Mouse (Mus musculus): ENCODE results near the gene Cd37.

Gene Cd37

DNA sequence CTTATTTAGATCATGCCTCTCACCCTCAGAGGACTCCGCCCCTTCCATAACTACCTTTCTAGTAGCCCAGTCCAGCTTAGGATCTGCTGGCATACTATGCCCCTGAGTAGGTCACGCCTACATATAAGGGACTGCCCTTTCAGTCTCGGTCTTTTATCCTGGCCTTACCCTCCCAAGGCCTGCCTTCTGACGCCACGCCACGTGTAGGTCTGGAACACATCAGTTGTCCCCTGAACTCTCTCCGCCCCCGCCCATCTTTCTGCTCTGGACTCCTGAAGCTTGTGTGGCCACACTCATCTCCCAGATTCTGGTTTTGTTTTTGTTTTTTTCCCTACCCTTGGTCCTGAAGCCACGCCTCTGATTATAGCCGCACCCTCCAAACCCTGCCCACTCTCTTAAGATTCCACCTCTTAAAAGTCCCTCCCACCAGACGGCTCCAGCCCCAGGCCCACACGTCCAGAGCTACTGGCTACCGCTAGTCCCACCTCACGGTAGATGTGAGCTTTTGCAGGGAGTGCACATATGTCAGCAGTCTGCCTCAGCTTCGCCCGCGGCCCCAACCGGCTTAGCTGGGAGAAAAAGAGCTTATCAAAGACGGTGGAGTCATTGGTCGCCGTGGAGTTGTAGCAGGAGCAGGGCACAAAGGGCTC, 3.9 kb downstream of the Cd37 start:
- no peak for DNase-seq (ENCODE audit: low read depth, low spot score)

DNA sequence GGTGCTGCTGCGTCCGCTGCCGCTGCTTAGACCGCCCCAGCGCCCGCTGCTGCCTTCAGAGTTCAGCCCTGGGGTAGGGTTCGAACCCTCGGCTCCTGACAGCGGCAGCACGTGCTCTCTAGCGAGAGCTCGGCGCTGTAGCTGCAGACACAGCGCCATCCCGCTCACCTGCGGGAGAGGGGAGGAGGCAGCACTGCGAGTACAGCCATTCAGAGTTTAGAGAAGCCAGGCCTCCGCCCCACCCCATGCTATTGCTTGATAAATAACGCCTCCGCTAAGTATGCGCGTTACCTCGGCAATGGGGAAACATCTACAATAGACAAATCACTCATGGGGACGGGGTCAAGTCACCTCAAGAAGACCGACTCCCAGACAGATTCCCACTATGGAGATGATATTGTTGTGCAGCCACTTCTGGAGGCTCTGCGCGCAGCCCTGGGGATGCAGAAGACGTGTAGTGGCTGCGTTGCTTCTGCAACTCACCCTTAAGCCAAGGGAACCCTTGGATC, 4.5 kb downstream of the Cd37 start:
- DNase-seq (ENCODE audit: low read depth, low spot score) = no peak

DNA sequence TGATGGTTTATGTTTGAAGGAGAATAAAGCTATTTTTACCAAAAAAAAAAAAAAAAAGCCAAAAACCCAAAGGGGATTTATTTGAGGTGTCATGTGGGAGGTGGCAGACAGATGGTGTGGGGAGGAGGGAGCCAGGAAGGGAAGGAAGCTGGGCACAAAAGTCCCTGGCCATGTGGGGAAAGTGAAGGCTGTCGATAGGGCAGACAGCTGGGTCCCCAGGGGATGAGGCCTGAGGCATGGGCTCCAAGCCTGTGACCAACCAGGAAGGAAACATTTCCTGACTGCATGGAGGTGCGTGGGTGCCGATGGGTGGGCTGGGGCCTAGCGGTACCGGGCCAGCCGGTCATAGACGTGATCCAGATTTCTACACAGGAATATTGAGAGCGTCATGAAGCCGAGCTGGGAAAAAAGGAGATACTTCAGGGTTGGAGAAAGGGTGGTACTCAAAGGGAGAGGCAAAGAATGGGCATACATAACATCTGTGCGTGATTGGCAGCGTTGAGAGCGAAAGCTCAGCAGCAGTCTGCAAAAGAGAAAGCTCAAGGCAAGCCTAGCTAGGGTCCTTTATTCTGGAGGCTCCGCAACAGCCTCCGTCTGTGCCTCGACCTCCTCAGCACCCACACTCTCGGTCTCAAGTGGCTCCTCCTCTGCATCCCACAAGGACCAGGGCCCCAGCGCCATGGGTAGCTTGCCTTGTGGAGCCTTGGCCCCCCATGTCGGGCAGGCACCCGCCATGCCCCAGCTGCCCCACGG, 5.2 kb downstream of the Cd37 start:
- no peak for DNase-seq (ENCODE audit: low read depth, low spot score)

DNA sequence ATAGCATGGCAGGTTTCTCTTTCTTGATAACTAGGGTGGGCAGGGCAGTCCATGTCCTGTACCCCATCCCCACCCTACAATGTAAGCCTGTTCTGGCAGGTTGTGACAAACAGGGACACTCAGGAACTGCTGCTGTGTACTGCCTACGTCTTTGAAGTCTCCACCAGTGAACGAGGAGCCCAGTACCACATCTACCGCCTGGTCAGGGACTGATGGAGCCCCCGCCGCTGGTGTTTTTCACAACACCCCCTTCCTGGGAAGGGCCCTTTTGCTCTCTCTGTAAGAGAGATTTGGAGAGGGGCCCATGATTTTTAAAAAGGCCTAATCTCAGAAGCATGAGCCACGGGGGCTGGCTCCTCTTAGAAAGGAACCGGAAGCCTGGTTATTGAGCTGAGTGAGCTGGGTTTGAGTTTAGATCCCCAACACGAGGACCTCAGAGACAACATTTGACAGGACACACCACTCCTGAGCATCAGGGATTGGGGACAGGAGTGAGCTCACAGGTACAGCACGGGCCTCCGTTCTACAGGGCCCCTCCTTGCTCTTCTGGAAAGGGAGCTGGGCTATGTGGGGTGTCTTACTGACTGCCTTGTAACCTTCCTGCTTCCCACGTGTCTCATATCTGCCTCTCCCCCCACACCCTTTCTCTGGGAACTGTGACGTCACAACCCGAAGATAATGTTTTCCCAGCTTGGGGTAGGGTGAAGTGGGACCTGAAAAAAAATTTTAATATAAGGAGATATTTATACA, 6.0 kb downstream of the Cd37 start:
- DNase-seq (ENCODE audit: low read depth, low spot score) = no peak

DNA sequence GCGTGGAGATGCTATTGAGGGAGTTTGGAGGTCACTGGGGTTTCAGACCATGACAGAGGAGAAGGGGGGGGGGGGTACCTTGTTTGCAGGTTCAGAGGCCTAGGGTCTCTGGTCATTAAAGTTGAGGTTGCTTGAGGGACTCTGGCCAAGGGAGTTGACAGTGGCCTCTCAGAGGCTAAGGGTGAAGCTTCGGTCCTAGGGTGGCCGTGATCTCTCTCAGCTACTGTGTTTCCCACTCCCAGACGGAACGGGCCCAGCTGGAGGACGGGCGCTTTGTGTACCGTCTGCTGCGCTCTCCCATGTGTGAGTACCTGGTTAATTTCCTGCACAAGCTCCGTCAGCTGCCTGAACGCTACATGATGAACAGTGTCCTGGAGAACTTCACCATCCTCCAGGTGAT, 7.0 kb downstream of the Cd37 start:
- DNase-seq (ENCODE audit: low read depth, low spot score) = no peak

DNA sequence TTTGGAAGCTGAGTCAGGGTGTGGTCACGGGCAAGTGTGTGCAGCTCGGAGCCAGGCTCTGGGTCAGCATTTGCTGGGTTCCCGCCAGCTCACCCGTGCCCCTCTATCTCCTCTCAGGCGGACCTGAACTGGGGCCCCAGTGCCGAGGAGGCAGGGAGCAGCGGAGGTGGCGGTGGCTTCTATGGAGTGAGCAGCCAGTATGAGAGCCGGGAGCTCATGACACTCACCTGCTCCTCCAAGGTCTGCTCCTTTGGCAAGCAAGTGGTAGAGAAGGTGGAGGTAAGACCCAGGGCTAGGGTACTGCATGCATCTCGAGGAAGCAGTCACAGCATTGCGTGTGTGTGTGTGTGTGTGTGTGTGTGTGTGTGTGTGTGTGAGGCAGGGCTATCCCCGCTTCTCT, 7.7 kb downstream of the Cd37 start:
- DNase-seq (ENCODE audit: low read depth, low spot score) = no peak

DNA sequence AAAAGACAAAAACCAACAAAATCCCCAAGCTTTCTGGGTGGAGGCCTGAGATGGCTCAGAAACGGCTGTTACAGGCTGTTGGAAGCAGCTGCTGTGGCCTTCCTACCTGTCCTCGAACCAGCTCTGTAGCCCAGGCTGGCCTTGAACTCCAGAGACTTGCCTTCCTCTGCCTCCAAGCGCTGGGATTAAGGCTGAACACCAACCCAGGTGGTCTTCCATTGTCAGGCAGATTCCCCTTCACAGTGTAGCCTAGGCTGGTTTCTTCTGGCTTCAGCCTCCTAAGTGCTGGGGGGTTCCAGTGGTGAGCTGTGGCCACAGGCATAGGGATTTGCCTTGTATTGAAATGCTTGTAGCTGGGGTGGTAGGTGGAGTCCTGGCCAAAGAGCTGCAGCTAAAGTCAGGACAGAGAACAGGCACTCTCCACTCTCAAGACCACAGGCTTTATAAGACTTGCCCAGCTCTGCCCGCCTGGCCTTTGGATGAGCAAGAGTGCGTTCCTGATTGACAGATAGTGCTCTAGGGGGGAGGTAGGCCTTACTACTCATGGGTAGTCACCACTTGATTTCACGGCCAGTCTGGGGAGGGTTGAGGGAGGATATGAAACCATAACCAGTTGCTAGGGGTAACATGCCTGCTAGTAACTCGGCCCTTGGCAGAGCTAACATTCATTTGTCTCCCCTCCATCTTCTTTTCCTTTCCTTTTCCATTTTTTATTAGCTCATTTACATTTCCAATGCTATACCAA, 9.3 kb downstream of the Cd37 start:
- DNase-seq (ENCODE audit: low read depth, low spot score) = no peak

DNA sequence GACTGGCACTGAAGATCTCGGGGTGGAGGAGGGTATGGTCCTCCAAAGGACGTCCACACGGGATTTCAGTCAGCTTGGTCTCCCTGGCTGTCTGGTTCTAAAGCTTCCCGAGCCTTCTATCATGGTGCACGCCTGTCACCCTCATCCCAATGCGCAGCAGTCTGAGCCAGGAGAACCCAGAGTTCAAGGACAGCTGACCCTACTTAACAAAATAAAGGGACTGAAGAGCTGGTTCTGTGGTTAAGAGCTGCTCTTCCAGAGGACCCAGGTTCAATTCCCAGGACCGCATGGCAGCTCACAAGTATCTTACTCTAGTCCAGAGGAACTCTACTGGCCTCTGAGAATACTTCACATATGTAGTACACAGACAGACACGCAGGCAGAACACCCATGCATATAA, 9.9 kb downstream of the Cd37 start:
- no peak for DNase-seq (ENCODE audit: low read depth, low spot score)

DNA sequence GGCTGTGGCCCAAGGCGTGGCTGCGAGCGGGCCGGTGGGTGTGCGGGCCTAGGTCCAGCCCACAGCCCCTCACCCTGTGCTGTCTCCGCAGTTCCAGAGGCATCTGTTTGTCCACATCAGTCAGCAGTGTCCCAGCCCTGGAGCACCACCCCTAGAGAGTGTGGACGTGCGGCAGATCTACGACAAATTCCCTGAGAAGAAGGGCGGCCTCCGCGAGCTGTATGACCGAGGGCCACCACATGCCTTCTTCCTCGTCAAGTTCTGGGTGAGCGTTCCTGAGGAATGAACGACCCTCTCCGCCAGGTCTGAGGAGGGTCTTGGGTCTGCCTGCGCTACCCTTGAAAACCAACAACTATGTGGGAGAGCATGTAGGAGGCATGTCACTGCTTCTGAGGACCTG, 10.4 kb downstream of the Cd37 start:
- no peak for DNase-seq (ENCODE audit: low read depth, low spot score)

DNA sequence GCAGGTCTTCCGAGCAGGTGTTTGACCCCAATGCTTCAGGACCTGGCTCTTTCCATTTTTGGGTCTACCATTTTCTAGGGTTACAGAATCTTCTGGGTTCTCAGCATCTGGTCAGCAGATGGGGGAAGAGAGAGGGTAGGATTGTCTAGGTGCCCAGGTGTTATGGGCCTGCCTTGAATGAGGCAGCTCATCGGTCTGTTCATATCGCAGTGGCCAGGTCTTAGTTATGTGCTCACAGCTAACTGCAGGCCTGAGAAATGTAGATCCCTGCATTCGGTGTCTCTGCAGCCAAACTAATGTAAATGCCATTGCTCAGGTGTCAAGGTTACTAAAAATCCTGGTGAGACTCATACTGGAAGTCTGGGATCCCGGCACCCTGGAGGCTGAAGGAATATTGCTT, 12.5 kb downstream of the Cd37 start:
- DNase-seq (ENCODE audit: low read depth, low spot score) = no peak

DNA sequence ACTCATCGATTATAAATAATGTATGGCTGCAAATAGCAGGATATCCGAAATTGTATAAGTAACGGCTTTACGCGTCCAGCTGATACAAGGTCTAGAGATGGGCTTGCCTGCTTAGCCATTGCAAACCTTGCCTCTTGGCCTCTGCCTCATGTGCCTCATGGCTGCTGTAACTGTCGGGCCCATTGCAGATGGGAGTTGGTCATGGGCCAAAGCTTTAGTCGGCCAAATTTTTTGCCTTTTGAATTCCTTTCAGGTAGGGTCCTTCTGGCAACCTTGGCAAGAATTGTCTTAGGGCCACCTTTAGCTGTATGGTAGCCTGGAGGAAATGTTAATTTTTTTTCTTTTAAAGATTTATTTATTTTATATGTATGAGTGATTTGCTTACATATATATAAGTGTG, 14.1 kb downstream of the Cd37 start:
- no peak for DNase-seq (ENCODE audit: low read depth, low spot score)

DNA sequence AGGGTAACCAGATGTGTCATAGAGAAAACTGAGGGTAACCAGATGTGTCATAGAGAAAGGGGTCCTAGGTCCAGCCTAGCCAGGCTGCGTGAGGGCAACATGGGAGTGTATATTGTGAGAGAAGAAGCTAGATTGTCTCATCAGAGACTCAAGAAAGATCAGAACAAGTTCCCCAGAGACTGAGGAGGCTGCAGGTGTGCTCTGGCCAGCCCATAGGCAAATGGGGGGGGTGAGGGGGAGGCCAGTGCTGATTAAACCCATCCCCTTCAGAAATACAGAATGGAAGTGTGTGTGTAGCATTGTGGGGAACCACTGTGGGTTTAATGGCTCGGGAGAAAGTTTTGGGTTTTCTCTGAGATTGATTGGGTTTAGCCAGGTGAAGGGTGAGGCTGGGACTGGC, 17.2 kb downstream of the Cd37 start:
- DNase-seq (ENCODE audit: low read depth, low spot score) = no peak

DNA sequence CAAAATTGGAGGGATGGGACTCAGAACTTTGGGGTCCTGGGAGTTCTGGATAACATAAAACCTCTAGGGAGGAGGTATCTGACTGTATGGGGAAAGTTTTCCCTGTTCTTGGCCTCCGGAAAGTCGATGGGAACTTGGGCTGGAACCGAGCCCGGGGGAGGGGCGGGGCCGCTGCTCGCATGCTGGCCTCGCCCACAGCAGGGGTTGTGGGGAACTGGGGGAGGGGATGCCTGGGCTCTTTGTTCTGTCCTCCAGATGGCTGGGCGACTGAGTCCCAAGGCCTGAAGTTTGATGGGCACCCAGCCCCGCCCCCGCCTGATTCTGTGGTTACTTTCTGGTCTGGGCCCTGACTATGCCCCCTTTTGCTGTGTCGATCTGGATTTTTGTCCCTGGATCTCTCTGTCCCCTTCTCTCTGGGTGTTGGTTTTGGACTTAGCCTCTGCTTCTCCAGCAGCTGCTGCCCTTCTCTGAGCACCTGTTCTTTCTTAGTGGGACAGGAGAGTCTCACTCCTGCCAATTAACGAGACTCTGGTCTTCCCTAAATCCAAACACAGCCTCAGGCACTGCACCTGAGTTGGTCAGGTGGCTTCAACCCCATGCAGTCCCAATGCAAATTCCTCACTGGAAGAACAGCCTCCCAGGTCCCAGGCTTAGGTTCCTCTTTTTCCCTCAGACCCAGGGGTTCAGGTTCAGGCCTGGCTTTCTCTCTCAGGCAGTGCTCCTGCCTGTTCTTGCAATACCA, 22.3 kb downstream of the Cd37 start:
- peak; percentile 73 for DNase-seq (ENCODE audit: low read depth, low spot score)

DNA sequence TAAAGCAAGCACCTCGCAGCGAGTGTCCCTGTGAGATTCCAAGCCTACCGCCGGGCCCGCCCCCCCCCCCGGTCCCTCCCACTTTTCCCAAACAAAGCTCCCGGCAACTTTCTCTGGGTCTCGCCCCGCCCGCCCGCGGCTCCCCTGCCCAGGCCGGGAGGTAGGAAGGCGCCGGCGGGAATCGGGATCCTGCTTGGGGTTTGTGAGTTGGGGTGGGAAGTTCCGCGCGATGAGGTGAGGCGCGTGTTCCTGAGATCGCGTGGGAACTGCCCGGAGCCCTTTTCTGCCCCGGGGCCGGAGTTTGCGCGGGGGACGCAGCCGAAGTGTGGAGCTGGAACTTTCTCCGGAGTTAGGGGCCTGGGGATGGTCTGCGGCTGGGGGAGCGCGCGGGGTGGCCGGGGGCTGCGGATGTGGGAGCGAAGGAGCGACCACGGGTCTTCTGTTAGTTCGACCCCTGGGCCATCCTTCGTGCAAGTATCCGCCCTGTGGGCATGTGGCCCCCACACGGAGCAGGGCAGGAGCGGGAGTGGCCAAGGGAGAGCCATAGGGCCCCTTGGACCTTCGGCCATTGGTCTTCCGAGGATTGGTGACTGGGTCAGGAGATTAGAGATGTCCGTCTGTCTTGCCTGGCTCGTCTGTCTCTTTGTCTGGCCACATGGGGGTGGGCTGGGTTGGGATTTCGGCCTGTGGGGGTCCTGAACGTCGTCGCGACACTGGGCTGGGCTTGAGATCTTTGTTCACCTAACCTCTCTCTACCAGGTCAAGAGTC, 23.1 kb downstream of the Cd37 start, which contains the start of gene Tead2:
Gene Tead2 (plus strand): TSS at position 81 of the 769 bp plus-strand sequence.
- DNase-seq (ENCODE audit: low read depth, low spot score) = peak; percentile 70

DNA sequence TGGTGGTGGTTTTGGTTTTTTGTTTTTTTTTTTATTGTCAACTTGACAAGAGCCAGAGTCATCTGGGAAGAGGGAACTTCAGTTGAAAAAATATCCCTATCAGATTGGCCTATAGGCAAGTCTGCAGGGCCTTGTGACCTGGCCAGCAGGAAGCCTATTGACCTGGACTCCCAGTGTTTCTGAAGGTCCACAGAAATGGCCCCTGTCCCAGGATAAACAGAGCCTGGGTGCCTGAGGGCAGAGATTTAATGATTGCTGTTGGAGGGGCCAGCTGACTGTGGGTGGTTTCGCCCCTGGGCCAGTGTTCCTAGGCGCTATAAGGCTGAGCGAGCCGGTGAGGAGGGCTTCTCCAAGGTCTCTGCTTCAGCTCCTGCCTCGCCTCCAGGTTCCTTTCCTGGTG, 25.2 kb downstream of the Cd37 start:
- DNase-seq (ENCODE audit: low read depth, low spot score) = no peak

DNA sequence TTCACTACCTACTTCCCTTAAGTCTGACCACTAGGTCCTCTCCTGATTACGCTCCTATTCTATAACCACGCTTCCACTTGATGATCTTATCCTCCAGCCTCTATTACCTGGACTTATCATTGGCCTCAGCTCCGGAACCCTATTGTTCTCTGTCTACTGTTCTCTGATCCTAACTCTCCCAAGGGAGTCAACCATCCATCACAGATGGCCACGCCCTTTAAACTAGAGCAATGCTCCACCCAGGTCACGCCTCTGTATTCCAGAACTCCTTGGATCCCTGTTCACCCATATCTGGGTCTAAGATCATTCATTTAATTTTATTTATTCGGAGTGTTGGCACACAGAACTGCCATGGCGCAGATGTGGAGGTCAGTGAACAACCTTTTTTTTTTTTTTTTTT, 26.6 kb downstream of the Cd37 start:
- no peak for DNase-seq (ENCODE audit: low read depth, low spot score)

DNA sequence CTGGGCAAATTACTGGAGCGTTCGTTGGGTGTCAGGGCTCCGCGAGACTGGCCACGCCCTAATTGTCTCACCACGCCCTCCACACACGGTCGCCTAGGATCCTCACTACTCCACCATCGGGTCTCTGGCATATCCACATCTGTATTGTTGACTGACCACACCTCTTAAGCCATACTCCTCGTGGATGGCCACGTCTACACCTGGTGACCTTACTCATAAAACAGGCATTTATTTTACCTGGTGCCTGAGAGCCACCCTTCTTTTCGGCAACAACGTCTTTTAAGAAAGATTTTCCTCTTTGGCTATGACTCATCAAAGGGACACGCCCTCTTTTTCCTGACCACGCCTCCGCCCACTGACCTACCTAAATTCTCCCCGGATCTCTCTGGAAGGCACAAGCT, 27.1 kb downstream of the Cd37 start, which contains the start of gene Dkkl1:
Gene Dkkl1 (minus strand): TSS at position 297 of the 401 bp plus-strand sequence.
- DNase-seq (ENCODE audit: low read depth, low spot score) = peak; percentile 16

DNA sequence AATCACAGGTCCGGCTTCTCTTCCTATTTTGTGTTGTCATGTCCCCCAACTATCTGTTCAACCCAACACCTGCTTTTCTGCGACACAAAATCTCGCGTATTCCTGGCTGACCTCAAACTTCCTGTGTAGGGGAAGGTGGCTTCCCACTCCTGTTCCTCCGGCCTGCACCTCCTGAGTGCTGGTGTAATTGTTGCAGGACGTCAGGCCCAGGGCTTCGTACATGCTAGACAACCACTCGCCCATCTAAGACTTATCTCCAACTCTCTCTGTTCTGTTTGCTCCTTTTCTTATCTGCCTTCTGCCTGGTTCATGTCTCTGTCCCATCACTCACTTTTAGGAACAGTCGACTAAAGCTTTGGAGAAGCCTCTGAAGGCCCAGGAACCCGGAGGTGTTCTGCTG, 27.8 kb downstream of the Cd37 start:
- no peak for DNase-seq (ENCODE audit: low read depth, low spot score)

DNA sequence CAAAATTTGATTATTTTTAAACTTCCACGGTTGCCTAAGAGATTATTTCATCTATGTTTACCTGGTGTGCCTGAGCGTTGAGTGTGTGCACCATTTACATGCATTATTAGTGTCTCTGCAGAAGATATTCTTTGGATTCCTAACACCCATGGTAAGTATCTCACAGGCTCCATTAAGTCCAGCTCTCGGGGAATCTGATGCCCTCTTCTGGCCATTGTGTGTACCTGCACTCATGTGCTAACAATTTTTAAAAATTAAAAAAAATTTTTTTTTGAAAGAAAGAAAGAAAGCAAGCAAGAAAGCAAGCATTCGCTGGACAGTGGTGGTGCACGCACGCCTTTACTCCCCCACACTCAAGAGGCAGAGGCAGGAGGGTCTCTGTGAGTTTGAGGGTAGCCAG, 30.7 kb downstream of the Cd37 start:
- peak; percentile 8 for DNase-seq (ENCODE audit: low read depth, low spot score)
